Mouse (Mus musculus): ENCODE results near the gene Ikzf1. TPM values are rescaled to one million over a fixed set of nuclear protein-coding genes. Genes with fewer than 3 reads are reported as not detected.

The Ikzf1 gene
- total RNA-seq, 1 experiment from 2014 or later = 110 TPM

DNA sequence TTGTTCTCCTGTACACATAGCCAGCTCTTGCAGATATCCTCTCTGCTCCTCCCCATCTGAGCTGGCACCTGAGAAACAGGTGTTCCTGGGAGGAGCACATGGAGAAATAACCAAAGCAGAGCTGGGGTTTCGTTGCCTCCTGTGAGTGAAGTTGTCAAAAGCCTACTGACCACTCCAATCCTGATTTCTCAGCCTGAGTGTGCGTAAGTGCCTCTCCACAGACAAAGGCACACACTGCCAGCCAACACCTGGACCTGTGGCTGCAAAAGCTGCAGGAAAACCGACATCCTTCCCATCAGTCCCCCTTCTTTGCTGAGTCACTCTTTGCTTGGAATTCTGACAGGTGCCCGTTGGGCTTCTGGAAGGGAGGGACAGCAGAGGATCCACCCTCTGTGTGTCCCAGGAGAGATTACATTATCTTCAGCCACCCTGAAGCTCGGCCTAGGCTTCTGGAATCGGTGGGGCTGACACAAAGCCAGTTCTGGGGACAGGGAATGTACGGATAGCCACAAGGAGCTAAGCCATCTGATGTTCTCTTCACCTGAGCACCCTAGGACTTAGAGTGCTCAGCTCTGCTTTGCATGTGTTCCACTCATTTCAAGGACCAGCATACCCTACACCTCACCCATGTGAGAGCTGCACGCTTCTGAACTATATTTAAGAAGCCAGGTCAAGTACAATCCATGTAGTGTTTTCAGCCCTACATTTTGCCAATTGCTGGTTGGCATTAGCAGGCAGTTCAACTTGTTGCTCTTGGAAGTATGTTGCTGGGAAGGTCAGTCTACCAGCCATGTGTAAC lies 48.4 kb downstream of the Ikzf1 start:
- no peak for ATAC-seq (replicated peaks in 1 of 2; ENCODE audit: insufficient read depth in 1 of 2, low FRiP score in 2 of 2, low TSS enrichment in 1 of 2, low read depth in 1 of 2, poor library complexity in 2 of 2, severe bottlenecking in 2 of 2)

DNA sequence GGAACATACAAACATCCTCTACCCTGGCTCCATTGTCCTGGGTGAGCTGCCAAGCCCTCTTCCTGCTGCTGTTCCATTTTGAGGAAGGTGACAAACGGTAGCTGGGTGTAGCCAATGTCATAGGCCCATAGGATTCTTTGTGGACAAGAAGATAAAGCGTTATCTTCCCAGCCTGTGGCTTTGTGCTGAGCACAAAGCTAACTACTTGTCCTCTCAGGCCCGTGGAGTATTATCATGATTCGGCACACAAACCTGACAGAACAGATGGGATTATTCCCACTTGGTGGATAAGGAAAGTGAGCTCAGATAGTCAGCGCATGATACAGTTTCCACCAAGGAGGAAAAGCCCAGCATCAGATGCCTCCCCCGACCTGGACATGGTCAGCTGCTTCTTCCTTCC lies 50.4 kb downstream of the Ikzf1 start:
- ATAC-seq (replicated peaks in 1 of 2; ENCODE audit: insufficient read depth in 1 of 2, low FRiP score in 2 of 2, low TSS enrichment in 1 of 2, low read depth in 1 of 2, poor library complexity in 2 of 2, severe bottlenecking in 2 of 2) = peak in 1 of 2 experiments; percentile 12; a peak in 1 of 4 replicates

DNA sequence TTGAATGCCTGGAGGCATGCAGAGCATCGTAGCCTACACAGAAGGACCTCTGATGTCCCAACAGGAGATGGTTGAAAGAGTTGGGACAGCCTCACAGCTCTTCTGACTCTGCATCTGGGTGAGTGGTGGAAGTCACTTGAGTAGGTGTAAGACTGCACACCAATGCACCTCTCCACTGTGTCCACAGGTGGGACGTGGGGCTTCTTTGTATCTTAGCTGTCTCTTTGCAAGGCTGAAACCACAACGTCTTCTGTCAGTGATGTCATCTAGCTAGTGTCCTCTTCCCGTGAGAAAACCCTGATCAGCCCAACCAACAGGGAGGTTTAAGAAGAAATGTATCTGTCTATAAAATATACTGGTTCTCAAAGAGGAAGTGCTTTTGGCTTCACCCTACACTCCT lies 52.1 kb downstream of the Ikzf1 start:
- ATAC-seq (replicated peaks in 1 of 2; ENCODE audit: insufficient read depth in 1 of 2, low FRiP score in 2 of 2, low TSS enrichment in 1 of 2, low read depth in 1 of 2, poor library complexity in 2 of 2, severe bottlenecking in 2 of 2) = no peak

DNA sequence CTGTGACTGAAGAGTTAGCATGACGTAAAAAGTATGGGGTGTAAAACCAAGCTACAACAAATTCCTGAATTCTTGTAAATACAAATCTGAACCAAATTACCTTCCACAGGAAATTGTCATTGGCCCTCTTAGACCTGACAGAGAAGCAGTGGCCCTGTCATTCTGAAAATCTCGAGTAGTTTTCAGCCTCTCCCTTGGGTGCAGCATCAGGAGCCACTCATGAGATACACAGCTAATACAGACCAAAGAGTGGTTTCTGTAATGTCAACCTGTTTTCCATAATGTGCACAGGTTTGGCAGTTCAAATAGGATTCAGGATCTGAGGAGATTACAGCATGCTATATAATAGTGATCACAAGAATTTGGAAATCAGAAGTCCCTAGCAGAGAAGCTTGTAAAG lies 52.8 kb downstream of the Ikzf1 start:
- ATAC-seq (replicated peaks in 1 of 2; ENCODE audit: insufficient read depth in 1 of 2, low FRiP score in 2 of 2, low TSS enrichment in 1 of 2, low read depth in 1 of 2, poor library complexity in 2 of 2, severe bottlenecking in 2 of 2) = no peak

DNA sequence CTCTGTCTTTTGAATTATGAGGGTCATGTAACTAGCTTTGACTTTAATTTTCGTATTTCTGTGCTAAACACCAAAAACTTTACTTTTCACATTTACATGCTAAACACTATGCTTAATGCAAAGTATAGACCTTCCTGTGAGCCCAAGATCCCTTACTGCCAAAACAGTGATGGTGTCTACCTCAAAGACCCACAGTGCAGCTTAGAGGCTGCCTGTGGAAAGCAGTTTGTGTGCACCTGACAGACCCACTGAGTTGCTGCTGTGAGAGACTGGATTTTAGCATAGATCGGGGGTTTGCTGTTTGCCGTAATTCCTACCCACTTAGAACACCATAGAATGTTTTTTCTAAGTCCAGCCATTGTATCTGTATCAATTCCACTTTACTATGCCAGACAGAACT lies 54.3 kb downstream of the Ikzf1 start:
- no peak for ATAC-seq (replicated peaks in 1 of 2; ENCODE audit: insufficient read depth in 1 of 2, low FRiP score in 2 of 2, low TSS enrichment in 1 of 2, low read depth in 1 of 2, poor library complexity in 2 of 2, severe bottlenecking in 2 of 2)

DNA sequence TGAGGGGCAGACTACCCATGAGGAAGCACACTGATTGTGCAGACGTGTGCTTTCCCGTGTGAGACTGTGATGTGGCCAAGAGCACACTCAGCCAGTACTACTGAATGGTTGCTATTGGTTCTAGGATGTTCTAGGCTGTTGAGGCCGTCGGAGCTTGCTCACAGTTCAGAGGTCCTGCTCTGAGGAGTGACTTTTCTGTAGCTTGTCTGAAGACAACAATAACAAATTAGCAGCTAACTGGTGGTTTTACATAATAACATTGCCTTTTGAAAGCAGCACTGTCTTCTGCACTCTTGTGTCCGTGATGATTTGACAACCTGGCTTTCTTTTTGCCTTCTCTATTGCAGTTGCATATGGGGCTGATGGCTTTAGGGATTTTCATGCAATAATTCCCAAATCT lies 55.8 kb downstream of the Ikzf1 start:
- no peak for ATAC-seq (replicated peaks in 1 of 2; ENCODE audit: insufficient read depth in 1 of 2, low FRiP score in 2 of 2, low TSS enrichment in 1 of 2, low read depth in 1 of 2, poor library complexity in 2 of 2, severe bottlenecking in 2 of 2)

DNA sequence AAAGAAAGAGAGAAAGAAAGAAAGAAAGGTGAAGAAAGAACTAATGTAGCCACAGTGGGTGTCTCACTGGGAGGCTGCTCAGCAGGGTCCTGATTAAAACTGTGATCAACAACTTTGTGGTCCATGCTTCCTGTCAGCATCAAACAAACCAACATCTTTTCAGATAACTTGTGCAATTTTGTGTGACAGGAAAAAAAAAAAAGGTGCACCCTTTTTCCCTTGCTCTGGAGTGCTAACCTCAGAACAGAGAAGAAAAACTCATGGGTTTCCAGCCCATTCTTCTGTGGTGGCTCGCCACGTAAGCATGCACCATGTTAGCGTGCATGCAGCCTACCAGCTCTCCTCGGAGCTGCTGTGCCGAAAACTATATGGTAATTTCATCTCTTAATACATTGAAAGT lies 56.8 kb downstream of the Ikzf1 start:
- ATAC-seq (replicated peaks in 1 of 2; ENCODE audit: insufficient read depth in 1 of 2, low FRiP score in 2 of 2, low TSS enrichment in 1 of 2, low read depth in 1 of 2, poor library complexity in 2 of 2, severe bottlenecking in 2 of 2) = no peak; a peak in 1 of 4 replicates

DNA sequence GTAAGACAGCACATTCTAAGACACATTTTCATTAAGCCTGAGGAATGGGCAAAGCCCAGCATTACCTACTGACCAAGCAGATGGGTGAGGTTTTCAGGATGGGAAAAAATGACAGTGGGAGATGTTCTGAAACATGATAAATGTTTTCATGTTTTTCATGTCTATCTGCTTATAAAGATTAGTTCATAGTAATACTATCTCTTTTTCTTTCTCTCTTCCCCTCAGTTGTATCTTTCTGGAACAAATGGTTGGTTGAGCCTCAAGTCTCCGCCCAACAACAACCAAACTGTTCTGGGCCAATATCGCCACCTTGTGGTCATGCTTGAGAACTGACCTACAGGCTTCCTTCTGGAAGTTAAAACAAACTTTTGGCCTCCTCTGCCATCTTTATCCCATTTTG lies 57.8 kb downstream of the Ikzf1 start:
- peak; percentile 68 to 80; a peak in 3 of 4 replicates for ATAC-seq (replicated peaks in 1 of 2; ENCODE audit: insufficient read depth in 1 of 2, low FRiP score in 2 of 2, low TSS enrichment in 1 of 2, low read depth in 1 of 2, poor library complexity in 2 of 2, severe bottlenecking in 2 of 2)

DNA sequence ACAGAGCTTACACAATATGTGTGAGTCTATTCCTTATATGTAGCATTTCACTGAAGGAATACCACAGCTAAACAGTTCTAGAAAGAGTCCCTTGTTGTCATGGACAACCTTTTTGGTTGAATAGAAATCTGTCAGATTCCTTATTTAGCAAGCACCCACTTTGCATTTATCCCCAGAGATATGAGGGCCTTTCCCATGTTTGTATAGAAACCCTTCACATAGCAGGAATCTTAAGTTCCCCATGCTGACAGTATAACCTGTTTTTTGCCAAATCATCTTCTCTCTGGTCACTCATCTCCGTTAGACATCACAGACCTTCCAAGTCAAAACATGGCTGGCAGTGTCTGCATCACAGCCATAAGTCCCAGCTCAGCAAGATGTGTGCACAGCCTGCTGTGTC lies 59.4 kb downstream of the Ikzf1 start:
- no peak for ATAC-seq (replicated peaks in 1 of 2; ENCODE audit: insufficient read depth in 1 of 2, low FRiP score in 2 of 2, low TSS enrichment in 1 of 2, low read depth in 1 of 2, poor library complexity in 2 of 2, severe bottlenecking in 2 of 2)

DNA sequence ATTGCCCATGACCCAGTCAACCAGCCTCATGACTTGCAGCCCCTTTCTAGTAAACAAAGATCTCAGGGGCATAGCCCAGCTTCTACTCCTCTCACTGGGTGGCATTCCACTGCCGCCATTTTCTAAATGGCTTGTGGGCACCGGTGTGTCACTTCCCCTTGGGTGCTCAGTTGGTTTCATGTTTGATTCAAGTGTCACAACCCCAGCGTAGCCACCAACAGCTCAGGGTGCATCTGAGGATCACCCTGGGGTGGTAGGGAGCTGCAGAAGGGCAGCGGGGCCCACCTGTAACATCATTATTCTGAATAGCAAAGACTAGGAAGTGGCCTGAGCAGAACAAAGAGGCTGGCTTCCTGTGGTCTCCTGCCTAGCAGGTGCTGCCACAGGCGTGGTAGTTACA lies 66.3 kb downstream of the Ikzf1 start:
- no peak; a peak in 1 of 4 replicates for ATAC-seq (replicated peaks in 1 of 2; ENCODE audit: insufficient read depth in 1 of 2, low FRiP score in 2 of 2, low TSS enrichment in 1 of 2, low read depth in 1 of 2, poor library complexity in 2 of 2, severe bottlenecking in 2 of 2)

DNA sequence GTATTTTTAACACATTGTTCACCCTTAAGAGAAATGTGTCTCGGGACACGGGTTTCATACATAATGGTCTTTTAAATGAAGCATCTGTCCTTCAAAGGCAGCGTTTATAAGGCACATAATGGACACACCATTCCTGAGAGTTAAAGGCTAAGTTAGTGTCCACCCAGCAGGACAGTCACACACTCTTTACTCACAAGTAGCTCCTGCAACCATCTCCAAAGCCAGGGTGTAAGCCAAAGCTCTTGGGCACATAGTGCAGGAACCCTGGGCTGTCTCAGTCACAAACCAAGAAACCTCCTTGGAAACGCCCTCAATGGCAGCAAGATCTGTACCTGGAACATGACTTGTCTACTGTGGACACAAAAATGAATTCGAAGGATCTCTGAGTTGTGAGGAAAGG lies 68.1 kb downstream of the Ikzf1 start:
- no peak for ATAC-seq (replicated peaks in 1 of 2; ENCODE audit: insufficient read depth in 1 of 2, low FRiP score in 2 of 2, low TSS enrichment in 1 of 2, low read depth in 1 of 2, poor library complexity in 2 of 2, severe bottlenecking in 2 of 2)

DNA sequence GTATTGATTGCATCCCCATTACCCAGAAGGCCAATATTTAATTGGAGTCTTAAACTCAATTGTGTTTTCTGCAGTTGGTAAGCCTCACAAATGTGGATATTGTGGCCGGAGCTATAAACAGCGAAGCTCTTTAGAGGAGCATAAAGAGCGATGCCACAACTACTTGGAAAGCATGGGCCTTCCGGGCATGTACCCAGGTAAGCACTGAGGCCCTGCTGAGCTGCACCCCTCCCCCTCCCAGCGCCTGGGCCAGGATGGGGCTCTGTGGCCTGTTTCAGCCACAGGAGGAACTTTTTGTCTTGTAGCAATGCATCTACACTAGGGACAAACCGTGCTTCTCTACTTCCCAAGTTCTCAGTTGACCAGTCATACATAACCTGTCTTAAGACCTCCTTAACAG lies 73.3 kb downstream of the Ikzf1 start:
- no peak for ATAC-seq (replicated peaks in 1 of 2; ENCODE audit: insufficient read depth in 1 of 2, low FRiP score in 2 of 2, low TSS enrichment in 1 of 2, low read depth in 1 of 2, poor library complexity in 2 of 2, severe bottlenecking in 2 of 2)

DNA sequence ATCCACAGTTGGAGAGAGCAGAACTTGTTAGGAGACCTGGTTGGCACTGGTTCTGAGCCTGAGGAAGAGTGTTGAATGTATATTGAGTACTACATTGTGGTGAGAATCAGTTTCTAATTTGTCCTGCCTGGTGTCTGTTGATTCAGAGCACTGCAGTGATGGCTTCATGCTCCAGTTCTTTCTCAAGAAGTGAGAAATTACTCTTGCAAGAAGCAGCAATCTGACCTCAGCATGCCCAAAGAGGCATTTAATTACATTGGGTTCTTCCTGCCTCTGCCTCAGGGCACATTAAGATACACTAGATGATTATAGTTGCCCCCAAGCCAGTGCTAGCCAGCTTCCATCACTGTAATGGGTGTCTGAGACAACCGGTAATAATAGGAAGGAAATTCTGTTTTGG lies 74.1 kb downstream of the Ikzf1 start:
- no peak for ATAC-seq (replicated peaks in 1 of 2; ENCODE audit: insufficient read depth in 1 of 2, low FRiP score in 2 of 2, low TSS enrichment in 1 of 2, low read depth in 1 of 2, poor library complexity in 2 of 2, severe bottlenecking in 2 of 2)

DNA sequence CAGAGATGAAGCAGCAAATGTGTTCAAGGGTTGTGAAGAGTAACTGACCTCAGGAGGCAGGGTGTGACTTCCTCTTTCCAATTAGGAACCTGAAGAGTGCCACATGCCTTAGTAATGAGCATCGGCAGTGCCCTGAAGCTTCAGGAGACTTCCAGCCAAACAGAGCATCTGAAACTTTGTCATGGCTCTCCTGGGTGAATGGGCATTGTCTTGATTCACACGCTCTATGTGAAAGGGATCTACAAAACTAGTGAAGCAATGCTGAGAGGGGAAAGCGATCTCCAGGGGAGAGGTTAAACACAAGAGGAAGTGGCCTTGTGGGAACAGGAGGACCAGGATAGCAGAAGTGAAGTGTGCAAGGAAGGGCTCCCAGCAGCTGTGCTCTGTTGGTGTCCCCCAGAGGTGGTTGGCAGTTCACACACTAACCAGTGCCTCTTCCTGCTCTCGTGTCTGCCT lies 78.4 kb downstream of the Ikzf1 start:
- ATAC-seq (replicated peaks in 1 of 2; ENCODE audit: insufficient read depth in 1 of 2, low FRiP score in 2 of 2, low TSS enrichment in 1 of 2, low read depth in 1 of 2, poor library complexity in 2 of 2, severe bottlenecking in 2 of 2) = peak; percentile 83 to 84

DNA sequence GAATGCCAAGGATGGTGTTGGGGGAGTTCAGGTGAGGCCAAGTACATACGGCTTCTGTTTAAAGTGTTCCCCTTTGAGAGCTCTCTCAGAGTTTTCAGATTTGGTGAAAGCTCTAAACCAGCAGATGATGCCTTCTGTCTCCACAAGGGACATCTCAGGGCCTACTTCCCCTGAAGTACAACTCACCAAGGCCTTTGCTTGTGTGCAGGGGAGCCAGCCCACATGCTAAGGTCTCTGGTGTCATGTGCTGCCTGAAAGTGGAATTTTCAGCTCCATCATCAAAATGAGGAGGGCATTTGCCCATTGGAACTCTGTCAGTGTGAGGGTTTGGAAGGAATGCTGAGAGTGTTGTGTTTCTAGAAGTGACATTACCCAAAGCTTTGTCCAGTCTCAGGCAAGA lies 80.6 kb downstream of the Ikzf1 start:
- no peak for ATAC-seq (replicated peaks in 1 of 2; ENCODE audit: insufficient read depth in 1 of 2, low FRiP score in 2 of 2, low TSS enrichment in 1 of 2, low read depth in 1 of 2, poor library complexity in 2 of 2, severe bottlenecking in 2 of 2)

DNA sequence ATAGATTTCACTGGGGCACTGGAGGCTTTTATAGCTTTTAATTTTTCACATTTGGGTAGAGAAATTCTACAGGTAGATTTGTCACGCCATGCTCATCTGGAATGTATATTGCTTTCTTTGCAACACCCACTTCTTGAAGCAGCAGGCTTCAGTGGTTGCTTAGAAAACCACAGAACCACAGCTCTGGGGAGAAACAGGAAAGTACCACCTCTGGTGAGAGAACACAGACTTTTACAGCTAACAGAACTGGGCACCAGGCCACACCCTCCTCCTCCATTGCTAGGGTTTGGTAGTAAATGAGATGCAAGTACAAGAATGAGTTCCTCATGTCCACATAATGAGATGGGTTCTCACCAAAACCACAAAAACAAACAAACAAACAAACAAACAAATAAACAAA lies 81.3 kb downstream of the Ikzf1 start:
- peak; percentile 74 to 77 for ATAC-seq (replicated peaks in 1 of 2; ENCODE audit: insufficient read depth in 1 of 2, low FRiP score in 2 of 2, low TSS enrichment in 1 of 2, low read depth in 1 of 2, poor library complexity in 2 of 2, severe bottlenecking in 2 of 2)

DNA sequence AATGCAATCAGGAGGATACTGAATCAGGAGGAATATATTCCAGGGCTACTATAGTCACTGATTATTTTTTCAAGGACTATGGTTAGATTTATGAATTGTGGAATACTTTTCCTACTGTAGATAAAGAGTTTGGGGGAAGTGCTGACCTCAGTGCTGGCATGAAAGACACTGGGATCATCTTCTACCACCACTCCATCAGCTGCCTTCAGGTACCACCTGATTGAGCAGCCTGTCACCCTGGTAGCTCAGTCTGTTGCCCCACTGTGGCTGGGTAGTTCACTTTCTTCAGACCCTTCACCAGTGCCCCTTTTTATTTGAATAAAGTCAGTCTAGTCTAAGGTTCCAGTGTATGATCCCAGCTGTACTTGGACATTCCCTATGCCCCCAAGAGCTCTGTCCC lies 81.9 kb downstream of the Ikzf1 start:
- no peak for ATAC-seq (replicated peaks in 1 of 2; ENCODE audit: insufficient read depth in 1 of 2, low FRiP score in 2 of 2, low TSS enrichment in 1 of 2, low read depth in 1 of 2, poor library complexity in 2 of 2, severe bottlenecking in 2 of 2)

DNA sequence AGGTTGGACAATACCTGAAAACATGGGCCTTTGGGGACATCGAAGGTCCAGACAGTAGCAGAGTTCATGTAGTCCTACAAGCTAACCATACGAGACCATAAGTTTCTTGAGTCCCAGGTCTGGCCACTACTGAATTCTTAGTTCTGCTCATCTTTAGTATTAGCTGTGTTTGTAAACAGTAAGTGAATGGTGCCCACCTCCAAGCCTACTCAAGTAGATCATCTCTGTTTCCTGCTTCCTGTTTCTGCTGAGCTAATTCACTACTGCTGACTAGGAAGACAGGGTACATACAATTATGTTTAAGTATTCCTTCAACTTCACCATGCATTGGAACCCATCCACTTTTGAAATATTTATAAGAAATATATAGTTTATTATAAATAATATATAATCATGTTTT lies 83.3 kb downstream of the Ikzf1 start:
- no peak for ATAC-seq (replicated peaks in 1 of 2; ENCODE audit: insufficient read depth in 1 of 2, low FRiP score in 2 of 2, low TSS enrichment in 1 of 2, low read depth in 1 of 2, poor library complexity in 2 of 2, severe bottlenecking in 2 of 2)

DNA sequence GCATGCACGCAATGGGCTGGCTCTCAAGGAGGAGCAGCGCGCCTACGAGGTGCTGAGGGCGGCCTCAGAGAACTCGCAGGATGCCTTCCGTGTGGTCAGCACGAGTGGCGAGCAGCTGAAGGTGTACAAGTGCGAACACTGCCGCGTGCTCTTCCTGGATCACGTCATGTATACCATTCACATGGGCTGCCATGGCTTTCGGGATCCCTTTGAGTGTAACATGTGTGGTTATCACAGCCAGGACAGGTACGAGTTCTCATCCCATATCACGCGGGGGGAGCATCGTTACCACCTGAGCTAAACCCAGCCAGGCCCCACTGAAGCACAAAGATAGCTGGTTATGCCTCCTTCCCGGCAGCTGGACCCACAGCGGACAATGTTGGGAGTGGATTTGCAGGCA lies 84.5 kb downstream of the Ikzf1 start:
- no peak for ATAC-seq (replicated peaks in 1 of 2; ENCODE audit: insufficient read depth in 1 of 2, low FRiP score in 2 of 2, low TSS enrichment in 1 of 2, low read depth in 1 of 2, poor library complexity in 2 of 2, severe bottlenecking in 2 of 2)

Measured in hematopoietic stem cell, adult 5-6 weeks (primary cell).